Mouse (Mus musculus): ENCODE data around the gene Magi1. TPM values are rescaled to one million over a fixed set of nuclear protein-coding genes. Genes with fewer than 3 reads are reported as not detected.

Gene Magi1
- total and polyA plus RNA-seq, 3 experiments = 4.1 to 16.5 (median 14.0) TPM

- intact Hi-C loops (cut with DNase I) = loop anchor here (5.0 kb wide), 1 partner anchor 942 kb away; no protein-coding TSS in a partner anchor
- WGBS = 76% methylated on average over 8 of the region's 8 CpGs
- H3K9ac ChIP-seq (ENCODE audit: low read depth, low read length) = no peak overlapping the region
- H3K79me2 ChIP-seq (replicated peaks; ENCODE audit: control insufficient read depth, insufficient read depth, low read length) = no peaks in the 10 kb centered on the region
- H3K4me3 ChIP-seq = no peak overlapping the region
- DNase-seq = no peak
- H3K36me3 ChIP-seq (ENCODE audit: control insufficient read depth, insufficient read depth, low read length) = no peaks in the 10 kb centered on the region
- peaks cover 4% of the 10 kb centered on the region for H3K4me1 ChIP-seq (ENCODE audit: control insufficient read depth, insufficient read depth, low read length)
- no peak for TF ChIP-seq EP300 (IDR thresholded peaks at IDR 0.05; ENCODE audit: insufficient read depth, low read depth, low read length)
- peak; percentile 58 for TF ChIP-seq CTCF (IDR thresholded peaks at IDR 0.05)
- no peak overlapping the region for H3K27ac ChIP-seq
- H3K27me3 ChIP-seq (ENCODE audit: control insufficient read depth, insufficient read depth, low read length) = no peaks in the 10 kb centered on the region
These were observed 554.0 kb downstream of the Magi1 start for GRCm38 (mm10) chr6:93729702-93730101.

GRCm38 (mm10) chr6:93728791-93729190 lies 554.9 kb downstream of the Magi1 start:
- no peaks in the 10 kb centered on the region for H3K79me2 ChIP-seq (replicated peaks; ENCODE audit: control insufficient read depth, insufficient read depth, low read length)
- no peak overlapping the region for H3K27ac ChIP-seq
- H3K4me1 ChIP-seq (ENCODE audit: control insufficient read depth, insufficient read depth, low read length) = peaks cover 4% of the 10 kb centered on the region
- TF ChIP-seq EP300 (IDR thresholded peaks at IDR 0.05; ENCODE audit: insufficient read depth, low read depth, low read length) (no peak), POLR2A (IDR thresholded peaks at IDR 0.05; ENCODE audit: insufficient read depth, low read depth, low read length) (no peak)
- no peak for DNase-seq
- intact Hi-C loops (cut with DNase I) = loop anchor here (5.0 kb wide), 1 partner anchor 941 kb away; no protein-coding TSS in a partner anchor
- H3K36me3 ChIP-seq (ENCODE audit: control insufficient read depth, insufficient read depth, low read length) = no peaks in the 10 kb centered on the region
- no peaks in the 10 kb centered on the region for H3K27me3 ChIP-seq (ENCODE audit: control insufficient read depth, insufficient read depth, low read length)
- H3K9ac ChIP-seq (ENCODE audit: low read depth, low read length) = no peak overlapping the region
- no peak overlapping the region for H3K4me3 ChIP-seq
- whole genome bisulfite sequencing = 77% methylated on average over 4 of the region's 4 CpGs

- WGBS = 41% methylated on average over 15 of the region's 15 CpGs
These were observed 556.0 kb downstream of the Magi1 start for GRCm38 (mm10) chr6:93727630-93728178.

GRCm38 (mm10) chr6:93726829-93727455 lies 556.8 kb downstream of the Magi1 start:
- Histone ChIP-seq H3K9ac (ENCODE audit: low read depth, low read length) (no peak overlapping the region), H3K27ac (no peak overlapping the region), H3K4me3 (no peak overlapping the region), H3K27me3 (ENCODE audit: control insufficient read depth, insufficient read depth, low read length) (no peaks in the 10 kb centered on the region), H3K79me2 (replicated peaks; ENCODE audit: control insufficient read depth, insufficient read depth, low read length) (no peaks in the 10 kb centered on the region), H3K36me3 (ENCODE audit: control insufficient read depth, insufficient read depth, low read length) (no peaks in the 10 kb centered on the region), H3K4me1 (ENCODE audit: control insufficient read depth, insufficient read depth, low read length) (peaks cover 4% of the 10 kb centered on the region)
- DNase-seq = no peak
- WGBS = 37% methylated on average over 7 of the region's 7 CpGs
- intact Hi-C loops (cut with DNase I) = loop anchor here (5.0 kb wide), 1 partner anchor 940 kb away; no protein-coding TSS in a partner anchor
- TF ChIP-seq CTCF (IDR thresholded peaks at IDR 0.05) (peak; percentile 58), EP300 (IDR thresholded peaks at IDR 0.05; ENCODE audit: insufficient read depth, low read depth, low read length) (no peak), POLR2A (IDR thresholded peaks at IDR 0.05; ENCODE audit: insufficient read depth, low read depth, low read length) (no peak)

More at GRCm38 (mm10) chr6:93727630-93728178, 556.0 kb downstream of the Magi1 start:
- no peak for DNase-seq
- Histone ChIP-seq H3K4me1 (ENCODE audit: control insufficient read depth, insufficient read depth, low read length) (peaks cover 4% of the 10 kb centered on the region), H3K79me2 (replicated peaks; ENCODE audit: control insufficient read depth, insufficient read depth, low read length) (no peaks in the 10 kb centered on the region), H3K27ac (no peak overlapping the region), H3K9ac (ENCODE audit: low read depth, low read length) (no peak overlapping the region), H3K4me3 (no peak overlapping the region), H3K27me3 (ENCODE audit: control insufficient read depth, insufficient read depth, low read length) (no peaks in the 10 kb centered on the region), H3K36me3 (ENCODE audit: control insufficient read depth, insufficient read depth, low read length) (no peaks in the 10 kb centered on the region)
- intact Hi-C loops (cut with DNase I) = loop anchor here (5.0 kb wide), 1 partner anchor 940 kb away; no protein-coding TSS in a partner anchor
- TF ChIP-seq EP300 (IDR thresholded peaks at IDR 0.05; ENCODE audit: insufficient read depth, low read depth, low read length) (no peak), CTCF (IDR thresholded peaks at IDR 0.05) (no peak), POLR2A (IDR thresholded peaks at IDR 0.05; ENCODE audit: insufficient read depth, low read depth, low read length) (no peak)

- intact Hi-C loops (cut with DNase I) = loop anchor here (5.0 kb wide), 1 partner anchor 939 kb away; no protein-coding TSS in a partner anchor
- WGBS = 90% methylated on average over 10 of the region's 10 CpGs
These were observed 557.6 kb downstream of the Magi1 start for GRCm38 (mm10) chr6:93726121-93726520.

GRCm38 (mm10) chr6:93724749-93725148 lies 559.0 kb downstream of the Magi1 start:
- intact Hi-C loops (cut with DNase I) = loop anchor here (5.0 kb wide), 1 partner anchor 937 kb away; no protein-coding TSS in a partner anchor
- no peaks in the 10 kb centered on the region for H3K36me3 ChIP-seq (ENCODE audit: control insufficient read depth, insufficient read depth, low read length)
- no peak for TF ChIP-seq POLR2A (IDR thresholded peaks at IDR 0.05; ENCODE audit: insufficient read depth, low read depth, low read length)
- TF ChIP-seq EP300 (IDR thresholded peaks at IDR 0.05; ENCODE audit: insufficient read depth, low read depth, low read length) = no peak
- no peak for TF ChIP-seq CTCF (IDR thresholded peaks at IDR 0.05)
- peaks cover 4% of the 10 kb centered on the region for H3K4me1 ChIP-seq (ENCODE audit: control insufficient read depth, insufficient read depth, low read length)
- 67% methylated on average over 7 of the region's 7 CpGs for WGBS
- H3K9ac ChIP-seq (ENCODE audit: low read depth, low read length) = no peak overlapping the region
- no peak overlapping the region for H3K4me3 ChIP-seq
- H3K27me3 ChIP-seq (ENCODE audit: control insufficient read depth, insufficient read depth, low read length) = no peaks in the 10 kb centered on the region
- no peak overlapping the region for H3K27ac ChIP-seq
- no peak for DNase-seq
- no peaks in the 10 kb centered on the region for H3K79me2 ChIP-seq (replicated peaks; ENCODE audit: control insufficient read depth, insufficient read depth, low read length)

More at GRCm38 (mm10) chr6:93726121-93726520, 557.6 kb downstream of the Magi1 start:
- Histone ChIP-seq H3K36me3 (ENCODE audit: control insufficient read depth, insufficient read depth, low read length) (no peaks in the 10 kb centered on the region), H3K9ac (ENCODE audit: low read depth, low read length) (no peak overlapping the region), H3K4me1 (ENCODE audit: control insufficient read depth, insufficient read depth, low read length) (peaks cover 4% of the 10 kb centered on the region), H3K27me3 (ENCODE audit: control insufficient read depth, insufficient read depth, low read length) (no peaks in the 10 kb centered on the region), H3K79me2 (replicated peaks; ENCODE audit: control insufficient read depth, insufficient read depth, low read length) (no peaks in the 10 kb centered on the region), H3K27ac (no peak overlapping the region), H3K4me3 (no peak overlapping the region)
- TF ChIP-seq POLR2A (IDR thresholded peaks at IDR 0.05; ENCODE audit: insufficient read depth, low read depth, low read length) (no peak), CTCF (IDR thresholded peaks at IDR 0.05) (no peak), EP300 (IDR thresholded peaks at IDR 0.05; ENCODE audit: insufficient read depth, low read depth, low read length) (no peak)
- DNase-seq = no peak
